Mouse (Mus musculus) frontal cortex, postnatal 10 days (tissue): ENCODE data around the gene Clns1a.

ENCODE experiments used
- DNase-seq, 2 experiments: peaks; one replicate each; pipeline ENCODE4 v3.0.0; 2022; ENCODE audit warnings: low spot score in 2 of 2, mixed read lengths in 1 of 2

Clns1a gene

GRCm38 (mm10) chr7:97765963-97766347 lies 69.5 kb downstream of the Clns1a start:
- DNase-seq: no peak

GRCm38 (mm10) chr7:97766406-97767166 lies 70.2 kb downstream of the Clns1a start:
- DNase-seq: no peak

- no peak for DNase-seq
Measured at GRCm38 (mm10) chr7:97767841-97768240, 71.4 kb downstream of the Clns1a start.

GRCm38 (mm10) chr7:97769020-97769419 lies 72.6 kb downstream of the Clns1a start:
- DNase-seq: no peak
